Mouse (Mus musculus) embryonic stem cell, embryonic (primary cell): ENCODE data around the gene Gtf2h4.

Experiments
- CTCF ChIA-PET, 4 experiments: fragments of 300-600 bp in 2 of 4; fragments of 350-600 bp in 2 of 4; sonication (Branson Sonifier 250); formaldehyde crosslinking; loops; one replicate each; lab custom pipeline; 2022; ENCODE audit warnings: inconsistent platforms in 2 of 4; lab: Charles Lee
- POLR2A ChIA-PET, 4 experiments: fragments of 300-600 bp in 2 of 4; fragments of 350-600 bp in 2 of 4; sonication (Branson Sonifier 250); formaldehyde crosslinking; loops; one replicate each; lab custom pipeline; 2022; ENCODE audit warnings: antibody characterized with exemption in 4 of 4, inconsistent platforms in 1 of 4; lab: Charles Lee

The Gtf2h4 gene

GRCm38 (mm10) chr17:35635202-35635601 lies 38.3 kb downstream of the Gtf2h4 start:
- POLR2A ChIA-PET, result interaction anchor here (0.6 to 3.0 kb wide), 16 partner anchors 9 to 186 kb away, joined by 3 to 12 read pairs (median 4); partner anchors contain the start of genes Gtf2h4 (in 1 of the 4), Ier3 (in 1 of the 4) and Vars2 (in 1 of the 4)
- CTCF ChIA-PET, result interaction anchor here (0.6 to 4.2 kb wide), 88 partner anchors 9 to 1055 kb away, joined by 3 to 62 read pairs (median 4); partner anchors contain the start of genes Vars2 (in 2 of the 4), Gm9573 (in 1 of the 4), Gtf2h4 (in 1 of the 4) and H2-T24 (in 1 of the 4)

- POLR2A ChIA-PET, result interaction anchor here in 3 of 4 experiments (0.7 to 3.2 kb wide), 15 partner anchors 10 to 303 kb away, joined by 3 to 12 read pairs (median 4); partner anchors contain the start of genes Gtf2h4 (in 1 of the 3), Ier3 (in 1 of the 3), Mucl3 (in 1 of the 3) and Vars2 (in 1 of the 3)
- CTCF ChIA-PET, result interaction anchor here (0.5 to 4.2 kb wide), 45 partner anchors 10 to 361 kb away, joined by 3 to 62 read pairs (median 4); partner anchors contain the start of genes Vars2 (in 2 of the 4) and Gtf2h4 (in 1 of the 4)
Observed at GRCm38 (mm10) chr17:35633992-35634391, 39.5 kb downstream of the Gtf2h4 start.

- ChIA-PET POLR2A (interaction anchor here in 2 of 4 experiments (1.3 to 2.4 kb wide), 5 partner anchors 9 to 36 kb away, joined by 3 to 7 read pairs (median 5); no protein-coding TSS in a partner anchor), CTCF (interaction anchor here in 2 of 4 experiments (1.0 to 1.8 kb wide), 3 partner anchors 9 to 111 kb away, joined by 3 to 7 read pairs (median 4); no protein-coding TSS in a partner anchor)
Observed at GRCm38 (mm10) chr17:35626537-35626936, 47.0 kb downstream of the Gtf2h4 start, which contains the start of gene Gm9573. TSS of gene Gm9573 (minus strand) at chr17:35626637.
